Mouse (Mus musculus): ENCODE data around the gene Pip5kl1. TPM values are rescaled to one million over a fixed set of nuclear protein-coding genes. Genes with fewer than 3 reads are reported as not detected.

Gene Pip5kl1
- polyA plus RNA-seq, 1 experiment: 1.8 TPM

DNA sequence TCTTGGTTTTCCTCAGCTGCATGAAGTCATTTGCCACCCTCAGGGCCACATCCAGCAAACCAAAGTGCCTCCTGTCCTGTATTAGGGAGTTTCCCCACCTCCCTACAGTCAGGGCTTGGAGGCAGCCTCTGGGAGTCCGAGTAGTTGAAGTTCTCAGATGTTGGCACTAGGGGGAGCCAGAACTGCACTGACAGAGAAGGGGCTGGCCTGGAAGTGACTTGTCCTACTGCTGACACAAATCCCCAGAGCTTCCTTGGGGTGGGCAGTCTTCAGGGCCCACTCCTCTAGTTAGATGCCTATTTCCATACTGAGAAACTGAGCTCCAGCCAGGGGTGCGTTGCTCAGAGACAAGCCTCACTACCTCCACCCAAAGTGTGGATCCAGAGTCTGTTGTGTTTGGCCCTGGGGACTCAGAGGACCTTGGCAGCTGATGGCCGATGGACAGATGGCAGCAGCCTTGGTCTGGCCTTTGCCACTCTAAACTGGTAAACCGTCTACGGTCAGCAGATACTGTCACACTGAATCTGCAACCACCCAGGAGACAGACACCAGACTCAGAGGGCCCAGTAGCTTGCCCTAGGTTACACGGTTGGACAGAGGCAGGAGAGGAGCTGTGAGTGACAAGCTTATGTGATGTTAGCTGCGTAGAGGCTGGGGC lies 57.3 kb downstream of the Pip5kl1 start:
- Histone ChIP-seq H3K9ac (ENCODE audit: low read depth, poor library complexity, severe bottlenecking) (no peak overlapping the region), H3K9me3 (replicated peaks; ENCODE audit: control insufficient read depth, insufficient read depth, low read length, poor library complexity, severe bottlenecking) (no peaks in the 10 kb centered on the region), H3K27me3 (ENCODE audit: control insufficient read depth, insufficient read depth, low read length, poor library complexity, severe bottlenecking) (no peaks in the 10 kb centered on the region), H3K36me3 (ENCODE audit: control insufficient read depth, insufficient read depth, low read length, poor library complexity, severe bottlenecking) (peaks cover 12% of the 10 kb centered on the region), H3K4me1 (ENCODE audit: control insufficient read depth, insufficient read depth, low read length) (peaks cover 9% of the 10 kb centered on the region), H3K4me3 (ENCODE audit: low read depth, low read length) (no peak overlapping the region), H3K27ac (ENCODE audit: insufficient read depth, low read length) (no peak overlapping the region)
- TF ChIP-seq POLR2A (IDR thresholded peaks at IDR 0.05; ENCODE audit: insufficient read depth, low read length) (no peak), EP300 (IDR thresholded peaks at IDR 0.05; ENCODE audit: insufficient read depth, low read depth, low read length) (no peak), CTCF (IDR thresholded peaks at IDR 0.05; ENCODE audit: low read depth, low read length) (peak; percentile 94)

Other genes with a start within 250 kb of the Pip5kl1 start
- gene Ciz1, start 222.5 kb upstream of the Pip5kl1 start, polyA plus RNA-seq (2011; ENCODE audit: insufficient read depth, insufficient read length, low read depth, missing spikeins): 34.3 and 38.7 TPM in 2 replicates
- gene Dnm1, start 221.5 kb upstream of the Pip5kl1 start, polyA plus RNA-seq (2011; ENCODE audit: insufficient read depth, insufficient read length, low read depth, missing spikeins): 11.6 and 17.0 TPM in 2 replicates
- gene 1110008P14Rik, start 192.9 kb upstream of the Pip5kl1 start, polyA plus RNA-seq (2011; ENCODE audit: insufficient read depth, insufficient read length, low read depth, missing spikeins): 25.7 and 30.5 TPM in 2 replicates
- gene Lcn2, start 186.5 kb upstream of the Pip5kl1 start, polyA plus RNA-seq (2011; ENCODE audit: insufficient read depth, insufficient read length, low read depth, missing spikeins): not detected in 2 replicates
- gene Ptges2, start 178.9 kb upstream of the Pip5kl1 start, polyA plus RNA-seq (2011; ENCODE audit: insufficient read depth, insufficient read length, low read depth, missing spikeins): 18.1 and 22.2 TPM in 2 replicates
- gene Naif1, start 124.3 kb upstream of the Pip5kl1 start, polyA plus RNA-seq (2011; ENCODE audit: insufficient read depth, insufficient read length, low read depth, missing spikeins): 3.0 and 3.6 TPM in 2 replicates
- 12.8 and 16.5 TPM in 2 replicates for gene Slc25a25, start 123.4 kb upstream of the Pip5kl1 start, polyA plus RNA-seq (2011; ENCODE audit: insufficient read depth, insufficient read length, low read depth, missing spikeins)
- 12.2 and 16.5 TPM in 2 replicates for gene Fam102a, start 39.5 kb upstream of the Pip5kl1 start, polyA plus RNA-seq (2011; ENCODE audit: insufficient read depth, insufficient read length, low read depth, missing spikeins)
- 35.1 and 41.7 TPM in 2 replicates for gene Dpm2, start 3.9 kb upstream of the Pip5kl1 start, polyA plus RNA-seq (2011; ENCODE audit: insufficient read depth, insufficient read length, low read depth, missing spikeins)
- gene 9430097D07Rik, start 887 bp downstream of the Pip5kl1 start, polyA plus RNA-seq (2011; ENCODE audit: insufficient read depth, insufficient read length, low read depth, missing spikeins): 0.44 TPM in 1 of 2 replicates, not detected in the other
- gene St6galnac4, start 12.3 kb downstream of the Pip5kl1 start, polyA plus RNA-seq (2011; ENCODE audit: insufficient read depth, insufficient read length, low read depth, missing spikeins): 9.4 and 9.7 TPM in 2 replicates
- gene St6galnac6, start 24.9 kb downstream of the Pip5kl1 start, polyA plus RNA-seq (2011; ENCODE audit: insufficient read depth, insufficient read length, low read depth, missing spikeins): 22.5 and 24.2 TPM in 2 replicates
- 71.8 and 74.7 TPM in 2 replicates for gene Ak1, start 47.0 kb downstream of the Pip5kl1 start, polyA plus RNA-seq (2011; ENCODE audit: insufficient read depth, insufficient read length, low read depth, missing spikeins)
- gene Eng, start 71.8 kb downstream of the Pip5kl1 start, polyA plus RNA-seq (2011; ENCODE audit: insufficient read depth, insufficient read length, low read depth, missing spikeins): 20.0 and 20.8 TPM in 2 replicates
- gene Fpgs, start 129.3 kb downstream of the Pip5kl1 start, polyA plus RNA-seq (2011; ENCODE audit: insufficient read depth, insufficient read length, low read depth, missing spikeins): 45.7 and 52.7 TPM in 2 replicates
- 109 and 115 TPM in 2 replicates for gene Cdk9, start 138.3 kb downstream of the Pip5kl1 start, polyA plus RNA-seq (2011; ENCODE audit: insufficient read depth, insufficient read length, low read depth, missing spikeins)
- 9.0 and 11.4 TPM in 2 replicates for gene Sh2d3c, start 146.3 kb downstream of the Pip5kl1 start, polyA plus RNA-seq (2011; ENCODE audit: insufficient read depth, insufficient read length, low read depth, missing spikeins)
- not detected in 2 replicates for gene 6330409D20Rik, start 166.2 kb downstream of the Pip5kl1 start, polyA plus RNA-seq (2011; ENCODE audit: insufficient read depth, insufficient read length, low read depth, missing spikeins)
- gene Tor2a, start 182.4 kb downstream of the Pip5kl1 start, polyA plus RNA-seq (2011; ENCODE audit: insufficient read depth, insufficient read length, low read depth, missing spikeins): 77.0 and 83.7 TPM in 2 replicates
- 2.2 TPM in 2 replicates for gene Ttc16, start 200.8 kb downstream of the Pip5kl1 start, polyA plus RNA-seq (2011; ENCODE audit: insufficient read depth, insufficient read length, low read depth, missing spikeins)
- gene Ptrh1, start 201.0 kb downstream of the Pip5kl1 start, polyA plus RNA-seq (2011; ENCODE audit: insufficient read depth, insufficient read length, low read depth, missing spikeins): 9.9 and 11.6 TPM in 2 replicates
- gene Cfap157, start 209.6 kb downstream of the Pip5kl1 start, polyA plus RNA-seq (2011; ENCODE audit: insufficient read depth, insufficient read length, low read depth, missing spikeins): not detected in 2 replicates

Data from ES-Bruce4 (cell line).